Comparison of ENCODE assay signal across 8 mouse cellular contexts in the genomic region with DNA sequence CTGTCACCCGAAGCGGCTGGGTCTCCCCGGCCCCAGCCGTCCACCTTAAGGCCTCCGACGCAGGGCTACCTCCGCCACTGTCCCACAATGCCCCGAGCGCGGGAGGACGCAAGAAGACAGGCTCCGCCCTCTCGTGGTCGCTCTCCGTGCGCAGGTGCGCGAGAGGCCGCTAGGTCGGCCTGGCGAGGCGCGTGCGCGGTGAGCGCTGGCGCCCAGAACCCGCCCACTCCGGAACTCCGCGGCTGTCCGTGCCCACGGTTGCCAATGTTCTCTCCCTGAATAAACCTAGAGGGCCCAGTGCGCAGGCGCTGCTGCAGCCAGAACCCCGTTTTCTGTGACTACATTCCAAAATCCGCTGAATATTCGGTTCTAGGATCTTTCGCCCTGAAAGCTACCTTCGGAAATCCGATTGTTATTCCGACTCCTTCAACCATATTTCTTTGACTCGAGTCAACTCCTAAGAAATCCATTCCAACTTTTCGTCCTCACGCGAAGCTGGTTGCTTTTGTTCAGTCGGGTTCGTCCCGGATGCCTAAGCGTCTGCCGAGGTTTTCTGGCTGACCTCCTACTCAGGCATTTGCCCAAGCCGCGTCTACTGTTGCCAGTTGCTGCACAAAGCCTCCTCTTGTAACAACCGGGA. TPM values are rescaled to one million over a fixed set of nuclear protein-coding genes. Genes with fewer than 3 reads are reported as not detected.
DNase-seq lines count a peak whose midpoint lies in the region; ATAC-seq lines count a peak whose summit lies in the region.

Ppp6r1 (minus strand) TSS at position 108 of the 640 bp plus-strand sequence.

- under 1% methylated on average over 54 of the region's 54 CpGs for WGBS in hindbrain, embryonic 15.5 days

- peaks cover 13% of the 10 kb centered on the region; the same call in 1 of the 2 replicates for H3K36me3 ChIP-seq in hindbrain, embryonic 15.5 days

- H3K4me3 ChIP-seq in hindbrain, embryonic 15.5 days, result peak within 1 kb of the TSS; percentile 90

- H3K4me2 ChIP-seq in hindbrain, embryonic 15.5 days, result peak within 1 kb of the TSS; percentile 75

- peak within 1 kb of the TSS; percentile 98 for H3K27ac ChIP-seq in hindbrain, embryonic 15.5 days (replicated peaks)

- H3K27me3 ChIP-seq in hindbrain, embryonic 15.5 days, result no peaks in the 10 kb centered on the region

- H3K4me1 ChIP-seq in hindbrain, embryonic 15.5 days (replicated peaks), result peaks cover 55% of the 10 kb centered on the region

- ATAC-seq in hindbrain, embryonic 15.5 days (ENCODE audit: low FRiP score, low read depth), result peak; percentile 98

- peak within 1 kb of the TSS; percentile 98 for H3K9ac ChIP-seq in hindbrain, embryonic 15.5 days

- no peaks in the 10 kb centered on the region for H3K9me3 ChIP-seq in hindbrain, embryonic 15.5 days

- DNase-seq in T-cell, adult 2 months (ENCODE audit: low spot score), result peak; percentile 98
- DNase-seq in cerebellum, postnatal 36 days, result peak; percentile 94 to 98
- DNase-seq in frontal cortex, postnatal 36 days (ENCODE audit: low spot score in 2 of 2), result peak; percentile 98 to 99
- peak; percentile 96 for DNase-seq in left cerebral cortex, adult 11 months (ENCODE audit: low spot score)
- peak; percentile 98 to 99 for DNase-seq in lung, postnatal 4 days
- peak; percentile 96 for DNase-seq in retina, postnatal 7 days (ENCODE audit: low read depth, low spot score)
- peak; percentile 91 for DNase-seq in urinary bladder, adult 2 months (ENCODE audit: low spot score)

RNA-seq across cellular contexts. Expression of gene Ppp6r1, which starts in this region (rescaled TPM):
- 10.0 and 10.2 TPM in 2 replicates for polyA plus RNA-seq in hindbrain, embryonic 15.5 days (2015; fragmentation: Nextera tagmentation; extraction: Ambion mirVana)
- 130 and 140 TPM in 2 replicates for polyA plus RNA-seq in urinary bladder, adult 2 months (2012; rRNA removed)

Comparison
In these comparisons a context has a peak if more than half of its experiments do, and no peak if none do; other contexts are left out.
1. Peak in every context shown above with its lines: DNase-seq, ATAC-seq, H3K4me3 ChIP-seq and H3K27ac ChIP-seq.
2. RNA of gene Ppp6r1 (polyA plus RNA-seq): 130 to 140 TPM in urinary bladder, adult 2 months; 10.0 to 10.2 TPM in hindbrain, embryonic 15.5 days; every median in the first group is over 10 times any median in the second.